Mouse (Mus musculus) forebrain, postnatal 0 days (tissue): ENCODE data around the gene Plcb4. TPM values are rescaled to one million over a fixed set of nuclear protein-coding genes. Genes with fewer than 3 reads are reported as not detected.

Experiments used
- ATAC-seq: fragments of 200-750 bp; cut with Nextera tagmentation; 2 replicates; pipeline ENCODE4 v1.8.0; 2017; ENCODE audit warnings: mild to moderate bottlenecking, moderate library complexity
- DNase-seq: peaks from one replicate; pipeline ENCODE4 v3.0.0-alpha.2; 2015
- H3K27ac ChIP-seq: fragments of 300-500 bp; sonication (generic); 2 replicates; pipeline ENCODE4 v1.5.1; 2014; ENCODE audit warnings: low read depth, mild to moderate bottlenecking, antibody characterized with exemption, low read length, moderate library complexity, mixed read lengths
- H3K27me3 ChIP-seq: fragments of 300-500 bp; sonication (generic); 2 replicates; pipeline ENCODE4 v1.6.1; 2014; ENCODE audit warnings: mild to moderate bottlenecking, low read length, mixed read lengths; ENCODE audit not compliant: insufficient read depth
- H3K36me3 ChIP-seq: fragments of 300-500 bp; sonication (generic); 2 replicates; pipeline ENCODE4 v1.6.1; 2014; ENCODE audit warnings: mild to moderate bottlenecking, moderate library complexity; ENCODE audit not compliant: insufficient read depth
- H3K4me1 ChIP-seq: fragments of 300-500 bp; sonication (generic); 2 replicates; pipeline ENCODE4 v1.6.1; 2014; ENCODE audit warnings: antibody characterized with exemption; ENCODE audit not compliant: insufficient read depth
- H3K4me2 ChIP-seq: fragments of 300-500 bp; sonication (generic); 2 replicates; pipeline ENCODE4 v1.6.1; 2014; ENCODE audit warnings: low read depth, mild to moderate bottlenecking, moderate library complexity
- H3K4me3 ChIP-seq: fragments of 300-500 bp; sonication (generic); 2 replicates; pipeline ENCODE4 v1.5.1; 2014; ENCODE audit warnings: low read depth, low read length, mixed read lengths
- H3K9ac ChIP-seq: fragments of 300-500 bp; sonication (generic); 2 replicates; pipeline ENCODE4 v1.6.1; 2014; ENCODE audit warnings: mild to moderate bottlenecking
- H3K9me3 ChIP-seq: fragments of 300-500 bp; sonication (generic); 2 replicates; pipeline ENCODE4 v1.6.1; 2016; ENCODE audit warnings: low read length
- CTCF ChIP-seq: sonication (generic); IDR thresholded peaks from 2 replicates; pipeline ENCODE4 v1.5.1; 2016; ENCODE audit warnings: antibody characterized with exemption, control low read depth, low read depth
- WGBS: fragments of 180-500 bp; shearing (Covaris S2); extraction: QIAGEN DNeasy Blood & Tissue Kit; methylation state at CpG from one replicate; pipeline ENCODE4 v1.1.7; 2014; 5-methylcytosine and 5-hydroxymethylcytosine counted together
- polyA plus RNA-seq: library from polyadenylated mRNA; unstranded; fragments of >200 nt; fragmentation: Nextera tagmentation; extraction: Ambion mirVana; gene quantifications from 2 replicates; pipeline ENCODE4 v1.2.1, GENCODE M21; 2015
- total RNA-seq: library from RNA; depleted of rRNA; stranded (reverse); fragments of >200 nt; gene quantifications from 2 replicates; pipeline ENCODE4 v1.2.3, GENCODE M21; 2014

Gene Plcb4
- total and polyA plus RNA-seq, 2 experiments from 2014 or later = 15.5 to 39.7 TPM

DNA sequence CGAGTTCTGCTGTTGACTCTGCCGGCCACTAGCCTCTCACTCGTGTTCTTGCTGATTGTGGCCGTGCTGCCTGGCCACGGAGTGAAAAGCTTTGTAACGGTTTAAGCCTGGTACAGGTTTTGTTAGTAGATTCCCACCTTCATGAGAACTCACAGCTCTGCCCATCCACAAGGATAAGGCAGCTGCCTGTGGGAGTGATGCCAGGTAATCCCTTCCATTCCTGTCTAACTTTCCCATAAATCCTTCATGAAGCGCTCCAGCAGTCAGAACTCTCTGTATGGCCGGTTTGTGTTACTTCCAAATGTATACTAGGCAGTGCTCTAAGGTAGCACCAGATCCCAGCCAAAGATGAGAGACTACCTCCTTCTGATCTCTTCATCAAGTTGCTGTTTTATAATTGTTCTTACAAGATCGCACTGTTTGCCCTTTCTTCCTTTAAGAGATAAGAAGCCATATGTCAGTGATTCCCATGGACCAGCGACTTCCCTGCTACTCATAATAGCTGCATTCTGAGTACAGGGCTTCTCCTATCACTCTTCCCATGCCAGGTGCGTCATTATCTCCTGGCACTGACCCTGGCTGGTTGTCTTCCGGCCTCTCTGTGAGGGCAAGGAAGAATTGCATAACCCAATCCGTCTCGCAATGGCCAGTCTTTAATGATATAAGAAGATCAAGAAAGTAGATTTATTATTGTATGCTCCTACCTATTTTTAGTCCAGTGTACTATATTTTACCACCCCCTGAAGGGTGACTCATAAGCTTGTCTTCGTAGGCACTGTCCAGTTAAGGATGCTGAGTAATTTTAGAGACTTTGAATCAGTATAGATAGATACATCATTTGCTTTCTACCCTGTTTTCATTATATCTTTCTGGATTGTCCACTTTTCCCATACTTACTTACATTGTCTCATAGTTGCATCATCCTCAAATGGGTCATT, 147.2 kb downstream of the Plcb4 start:
- H3K9ac ChIP-seq = no peak overlapping the region
- no peaks in the 10 kb centered on the region for H3K36me3 ChIP-seq
- H3K9me3 ChIP-seq = no peaks in the 10 kb centered on the region
- DNase-seq (no peak), ATAC-seq (no peak)
- H3K4me2 ChIP-seq = no peak overlapping the region
- no peak overlapping the region for H3K4me3 ChIP-seq
- H3K4me1 ChIP-seq = no peaks in the 10 kb centered on the region
- no peak overlapping the region for H3K27ac ChIP-seq
- no peak for TF ChIP-seq CTCF
- H3K27me3 ChIP-seq = no peaks in the 10 kb centered on the region
- WGBS = 95% methylated on average over 15 of the region's 15 CpGs

DNA sequence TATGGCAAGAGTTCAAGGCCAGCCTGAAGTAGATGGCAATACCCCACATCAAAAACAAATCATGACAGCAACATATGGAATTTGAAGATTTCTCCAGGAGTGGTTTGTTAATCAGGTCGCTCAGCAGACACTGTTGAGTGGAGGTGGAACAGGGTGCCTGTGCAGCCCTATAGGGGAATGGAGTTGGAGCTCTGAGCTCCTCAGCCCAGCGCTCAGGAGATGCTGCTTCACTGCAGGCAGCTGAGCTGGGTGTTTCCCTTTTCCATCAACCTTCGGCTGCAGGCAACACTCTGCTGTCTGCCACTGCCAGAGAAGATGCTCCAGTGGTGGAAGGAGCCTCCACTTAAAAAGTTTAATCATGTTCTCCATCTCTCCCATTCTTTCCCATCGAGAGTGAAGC, 149.5 kb downstream of the Plcb4 start:
- Histone ChIP-seq H3K27ac (no peak overlapping the region), H3K4me1 (no peaks in the 10 kb centered on the region), H3K4me3 (no peak overlapping the region), H3K4me2 (no peak overlapping the region), H3K36me3 (no peaks in the 10 kb centered on the region), H3K9ac (no peak overlapping the region), H3K27me3 (no peaks in the 10 kb centered on the region), H3K9me3 (no peaks in the 10 kb centered on the region)
- no peak for TF ChIP-seq CTCF
- ATAC-seq (no peak), DNase-seq (no peak)
- WGBS = 85% methylated on average over 4 of the region's 4 CpGs

GRCm38 (mm10) chr2:135810841-135811240, 152.0 kb downstream of the Plcb4 start:
- H3K9ac ChIP-seq = no peak overlapping the region
- DNase-seq (no peak), ATAC-seq (no peak)
- H3K36me3 ChIP-seq = no peaks in the 10 kb centered on the region
- 0 out of 2 replicates have a peak, but pooled peaks cover 10% of the 10 kb centered on the region for H3K9me3 ChIP-seq
- no peak overlapping the region for H3K27ac ChIP-seq
- no peaks in the 10 kb centered on the region for H3K27me3 ChIP-seq
- no peak overlapping the region for H3K4me2 ChIP-seq
- no peak for TF ChIP-seq CTCF
- no peak overlapping the region for H3K4me3 ChIP-seq
- 79% methylated on average over 6 of the region's 6 CpGs for WGBS
- H3K4me1 ChIP-seq = no peaks in the 10 kb centered on the region

DNA sequence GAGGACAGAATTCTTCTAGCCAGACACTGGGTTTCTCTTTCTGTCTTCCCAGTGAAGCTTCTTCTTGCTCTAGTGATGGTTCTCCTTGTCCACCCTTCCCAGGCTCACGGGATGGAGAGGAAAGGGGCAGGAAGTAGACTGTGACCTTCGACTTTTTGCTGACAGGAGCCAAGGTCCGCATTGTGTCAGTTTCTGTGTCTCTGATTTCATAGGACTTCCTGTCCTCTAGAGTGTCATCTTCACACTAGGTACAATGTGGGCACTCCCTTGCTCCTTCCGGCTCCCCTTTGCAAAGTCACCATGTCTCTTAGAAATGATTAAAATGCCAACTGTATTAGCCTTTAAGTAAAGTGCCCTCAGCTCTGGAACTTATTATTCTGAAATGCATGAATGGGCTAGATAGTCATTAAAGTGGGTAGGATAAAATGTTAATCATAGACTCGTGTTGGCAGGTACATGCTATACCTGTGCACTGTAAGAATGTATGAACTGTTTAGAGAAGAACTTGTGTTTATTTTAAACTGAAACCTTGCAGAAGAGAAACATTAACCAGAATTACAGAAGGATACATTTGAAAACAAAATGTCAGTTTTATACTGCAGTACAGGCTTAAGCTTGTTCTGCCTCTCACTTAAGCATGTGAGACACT, 152.8 kb downstream of the Plcb4 start:
- H3K4me2 ChIP-seq = no peak overlapping the region
- H3K9me3 ChIP-seq = 0 out of 2 replicates have a peak, but pooled peaks cover 10% of the 10 kb centered on the region
- H3K36me3 ChIP-seq = no peaks in the 10 kb centered on the region
- DNase-seq (no peak), ATAC-seq (no peak)
- no peaks in the 10 kb centered on the region for H3K4me1 ChIP-seq
- no peaks in the 10 kb centered on the region for H3K27me3 ChIP-seq
- 87% methylated on average over 5 of the region's 5 CpGs for WGBS
- H3K4me3 ChIP-seq = no peak overlapping the region
- no peak overlapping the region for H3K9ac ChIP-seq
- no peak overlapping the region for H3K27ac ChIP-seq
- TF ChIP-seq CTCF = no peak

GRCm38 (mm10) chr2:135812701-135813246, 154.0 kb downstream of the Plcb4 start:
- no peak for DNase-seq
- H3K4me3 ChIP-seq = no peak overlapping the region
- ATAC-seq = no peak
- H3K9me3 ChIP-seq = 0 out of 2 replicates have a peak, but pooled peaks cover 10% of the 10 kb centered on the region
- no peaks in the 10 kb centered on the region for H3K36me3 ChIP-seq
- no peak overlapping the region for H3K27ac ChIP-seq
- no peaks in the 10 kb centered on the region for H3K4me1 ChIP-seq
- no peak overlapping the region for H3K9ac ChIP-seq
- WGBS = 95% methylated on average over 8 of the region's 8 CpGs
- H3K4me2 ChIP-seq = no peak overlapping the region
- no peak for TF ChIP-seq CTCF
- H3K27me3 ChIP-seq = no peaks in the 10 kb centered on the region

DNA sequence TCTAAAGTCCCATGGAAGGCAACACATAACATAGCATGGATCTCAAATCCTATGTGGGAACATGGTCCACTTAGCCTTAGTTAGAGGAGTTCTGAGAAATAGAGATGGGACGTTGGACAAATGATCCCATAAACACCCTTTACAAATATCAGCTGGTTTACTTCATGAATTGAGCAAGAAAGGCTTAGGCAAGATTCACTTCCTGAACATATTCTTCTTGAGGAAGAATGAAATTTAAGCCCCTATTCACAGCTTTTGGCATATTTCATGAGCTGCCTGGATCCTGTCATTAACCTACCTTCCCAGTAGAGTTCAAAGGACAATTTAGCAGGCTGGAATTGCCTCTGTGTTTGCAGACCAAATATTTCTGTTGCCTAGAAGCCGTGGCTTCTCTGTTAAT, 161.9 kb downstream of the Plcb4 start:
- 67% methylated on average over 2 of the region's 2 CpGs for WGBS
- no peaks in the 10 kb centered on the region for H3K36me3 ChIP-seq
- H3K9me3 ChIP-seq = 0 out of 2 replicates have a peak, but pooled peaks cover under 1% of the 10 kb centered on the region
- no peak for TF ChIP-seq CTCF
- ATAC-seq = no peak
- H3K27ac ChIP-seq = no peak overlapping the region
- 0 out of 2 replicates have a peak, but pooled peaks cover under 1% of the 10 kb centered on the region for H3K4me1 ChIP-seq
- H3K9ac ChIP-seq = no peak overlapping the region
- H3K4me3 ChIP-seq = no peak overlapping the region
- no peaks in the 10 kb centered on the region for H3K27me3 ChIP-seq
- no peak for DNase-seq
- no peak overlapping the region for H3K4me2 ChIP-seq
